Mouse (Mus musculus): ENCODE results near the gene Ebi3.
A peak's percentile ranks its signal among the peaks of the same experiment; 100 is the strongest.

Ebi3 gene

DNA sequence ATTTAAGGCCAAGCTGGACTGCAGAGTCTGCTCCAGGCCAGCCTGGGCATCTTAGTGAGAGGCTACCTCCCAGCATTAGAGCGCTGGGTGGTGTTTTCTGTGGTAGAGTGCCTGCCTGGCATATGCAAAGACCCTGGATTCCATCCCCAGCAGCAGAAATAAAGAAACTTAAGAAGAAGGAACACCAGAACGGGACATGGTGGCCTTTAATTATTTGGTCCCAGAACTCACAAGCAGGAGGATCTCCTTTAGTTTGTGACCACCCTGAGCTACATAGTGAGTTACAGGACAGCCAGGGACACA, 6.1 kb downstream of the Ebi3 start:
- no peak for DNase-seq (ENCODE audit: low read depth, low spot score)

DNA sequence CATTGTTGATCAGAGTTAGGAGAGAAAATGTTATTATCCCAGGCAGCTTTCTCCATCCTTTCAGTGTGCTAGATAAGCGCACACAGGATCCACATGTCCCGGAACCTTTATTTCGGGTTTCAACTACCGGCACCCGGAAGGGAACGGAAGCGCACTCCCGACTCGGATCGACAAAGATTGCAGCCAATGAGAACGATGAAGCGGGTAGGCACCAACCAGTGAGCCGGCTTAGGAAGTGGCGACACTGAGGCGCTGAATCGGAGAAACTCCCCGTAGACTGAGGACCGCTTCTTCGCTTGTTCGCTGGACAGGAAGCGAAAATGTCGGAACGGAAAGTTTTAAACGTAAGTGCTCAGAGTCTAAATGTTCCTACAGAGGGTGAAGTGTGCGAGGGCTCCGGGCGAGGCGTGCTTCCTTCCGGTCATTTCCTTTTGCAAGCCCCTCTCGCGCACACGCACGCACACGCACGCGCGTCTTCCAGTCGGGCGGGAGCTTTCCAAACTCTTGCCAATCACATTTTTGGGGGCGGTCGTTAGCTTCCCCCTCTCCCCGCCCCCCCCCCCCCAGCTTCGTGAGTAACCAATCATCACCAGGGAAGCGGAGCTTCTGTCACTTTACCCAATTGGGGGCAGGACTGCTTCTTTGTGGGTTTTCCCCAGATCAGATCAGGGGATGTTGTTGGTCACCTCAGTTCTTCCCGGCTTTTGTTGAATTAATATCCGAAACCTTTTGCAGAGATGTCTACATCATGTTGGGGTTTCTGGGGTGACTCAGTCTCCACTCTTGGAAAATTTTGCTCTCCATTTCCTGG, 6.7 kb downstream of the Ebi3 start, which contains the start of gene Yju2:
TSS of gene Yju2 (plus strand) at position 182 of the 811 bp plus-strand sequence.
- peak; percentile 89 for DNase-seq (ENCODE audit: low read depth, low spot score)

DNA sequence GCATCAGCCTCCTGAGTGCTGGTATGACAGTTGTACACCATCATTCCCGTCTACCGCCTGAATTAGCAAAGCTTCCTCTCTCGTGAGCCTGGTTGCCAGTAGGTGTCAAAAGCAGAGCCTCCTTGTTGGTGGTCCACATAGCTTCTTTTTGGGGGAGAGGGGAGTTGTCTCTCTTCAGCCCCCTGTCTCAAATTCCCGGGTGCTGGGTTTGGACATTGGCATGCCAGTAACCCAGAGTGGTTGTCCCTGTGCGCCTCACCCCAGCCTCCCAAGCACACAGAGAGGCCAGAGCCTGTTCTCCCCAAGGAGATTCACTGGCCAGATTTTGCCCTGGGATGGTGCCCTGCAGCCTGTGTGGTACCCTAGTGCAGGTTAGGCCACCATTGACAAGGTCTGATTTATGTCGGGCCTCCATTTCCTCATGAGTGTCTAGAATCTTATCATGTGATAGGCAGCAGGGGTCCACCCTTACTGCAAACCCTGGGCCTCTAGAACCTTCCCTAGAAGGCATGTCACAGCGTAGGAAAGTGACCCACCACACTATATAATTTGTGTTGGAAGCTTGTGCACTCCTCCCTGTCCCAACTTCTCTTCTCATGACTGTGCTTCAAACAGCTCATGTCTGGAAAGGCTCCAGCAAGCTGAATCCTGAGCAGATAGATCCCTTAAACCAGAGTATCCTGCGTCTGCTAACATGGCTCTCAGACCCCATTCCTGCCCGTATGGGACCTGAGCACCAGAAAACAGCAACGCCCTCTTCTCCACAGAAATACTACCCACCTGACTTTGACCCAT, 7.7 kb downstream of the Ebi3 start:
- DNase-seq (ENCODE audit: low read depth, low spot score): no peak

DNA sequence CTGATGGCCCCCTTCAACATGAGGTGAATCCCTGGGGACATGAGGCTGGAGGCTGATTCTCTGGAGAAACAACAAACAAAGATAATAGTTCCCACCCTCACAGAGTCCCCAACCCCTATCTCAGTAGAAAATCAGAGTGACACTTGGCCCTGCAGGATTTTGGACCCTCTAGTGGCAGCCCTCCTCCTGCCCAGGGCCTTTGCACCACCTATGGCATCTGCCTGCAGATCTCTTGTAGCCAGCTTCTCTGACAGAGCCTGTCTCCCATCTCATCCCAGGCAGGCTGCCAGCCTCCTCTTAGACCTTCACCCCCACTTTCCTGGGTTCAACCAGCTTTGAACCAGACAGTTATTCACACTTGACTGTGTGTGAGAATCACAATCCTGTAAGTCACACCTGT, 8.4 kb downstream of the Ebi3 start:
- DNase-seq (ENCODE audit: low read depth, low spot score): no peak

DNA sequence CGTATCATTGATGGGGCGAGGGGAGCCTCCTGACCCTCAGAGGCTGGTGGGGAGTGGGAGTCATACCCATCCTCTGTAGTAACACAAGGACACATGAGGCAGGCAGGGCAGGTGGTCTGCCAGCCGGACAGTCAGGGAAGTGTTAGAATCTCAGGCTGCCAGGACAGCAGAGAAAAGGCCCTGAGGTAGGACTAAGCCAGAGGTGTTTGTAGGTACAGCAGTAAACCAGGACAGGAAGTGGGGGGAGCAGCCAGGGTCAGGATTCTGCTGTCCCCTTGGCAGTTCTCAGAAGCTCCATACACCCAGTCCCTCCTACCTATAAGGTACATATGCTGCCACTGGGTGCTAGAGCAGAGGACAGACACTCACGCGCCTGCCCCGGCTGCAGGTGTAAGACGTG, 9.2 kb downstream of the Ebi3 start:
- DNase-seq (ENCODE audit: low read depth, low spot score): no peak

DNA sequence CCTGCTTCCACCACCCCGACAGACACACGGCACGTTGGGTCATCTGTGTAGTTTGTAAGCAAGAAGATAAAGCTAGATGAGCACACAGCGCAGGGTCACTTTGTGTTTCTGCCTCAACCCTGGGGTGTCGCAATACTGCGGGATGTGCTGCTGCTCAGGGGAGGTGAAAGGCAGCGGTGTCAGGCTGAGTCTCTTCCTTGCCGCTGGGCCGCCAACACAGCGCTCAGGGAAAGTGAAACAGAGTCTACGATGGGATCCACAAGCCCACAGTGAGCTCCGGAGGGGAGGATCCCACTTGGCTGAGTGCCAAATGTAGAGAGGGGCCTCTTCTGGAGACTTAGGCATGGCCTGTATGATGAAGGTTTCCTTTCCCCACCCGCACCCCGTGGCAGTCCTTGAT, 10.7 kb downstream of the Ebi3 start:
- DNase-seq (ENCODE audit: low read depth, low spot score): no peak

DNA sequence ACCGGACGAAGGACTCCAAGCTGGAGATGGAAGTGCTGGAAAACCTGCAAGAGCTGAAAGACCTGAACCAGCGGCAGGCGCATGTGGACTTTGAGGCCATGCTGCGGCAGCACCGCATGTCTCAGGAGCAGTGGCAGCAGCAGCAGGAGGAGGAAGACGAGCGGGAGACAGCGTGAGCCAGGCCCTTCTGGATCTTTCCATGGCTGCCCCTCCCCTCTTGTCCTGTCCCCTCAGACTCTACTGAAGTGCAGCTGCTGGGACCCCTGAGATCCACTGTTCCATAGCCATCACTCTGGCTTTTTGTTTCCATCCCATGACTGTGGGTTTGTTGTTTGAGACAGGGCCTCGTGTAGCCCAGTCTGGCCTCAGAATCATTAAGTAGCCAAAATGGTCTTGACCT, 12.1 kb downstream of the Ebi3 start:
- DNase-seq (ENCODE audit: low read depth, low spot score): no peak

DNA sequence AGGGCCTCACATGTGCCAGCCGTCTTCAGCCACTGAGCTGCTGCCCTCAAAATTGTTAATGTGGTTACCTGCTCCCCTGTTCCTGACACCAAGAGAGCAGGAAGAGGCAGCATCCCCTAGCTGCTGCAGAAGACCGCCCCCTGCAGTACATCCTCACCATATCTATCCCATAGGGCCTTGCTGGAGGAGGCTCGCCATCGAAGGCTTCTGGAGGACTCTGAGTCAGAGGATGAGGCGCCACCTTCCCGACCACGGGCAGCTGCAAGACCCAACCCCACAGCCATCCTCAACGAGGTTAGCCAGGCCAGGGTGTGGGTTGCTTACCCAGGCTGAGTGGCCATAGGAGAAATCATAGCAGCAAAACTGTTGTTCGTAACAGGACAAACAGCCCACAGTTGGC, 12.6 kb downstream of the Ebi3 start:
- no peak for DNase-seq (ENCODE audit: low read depth, low spot score)

DNA sequence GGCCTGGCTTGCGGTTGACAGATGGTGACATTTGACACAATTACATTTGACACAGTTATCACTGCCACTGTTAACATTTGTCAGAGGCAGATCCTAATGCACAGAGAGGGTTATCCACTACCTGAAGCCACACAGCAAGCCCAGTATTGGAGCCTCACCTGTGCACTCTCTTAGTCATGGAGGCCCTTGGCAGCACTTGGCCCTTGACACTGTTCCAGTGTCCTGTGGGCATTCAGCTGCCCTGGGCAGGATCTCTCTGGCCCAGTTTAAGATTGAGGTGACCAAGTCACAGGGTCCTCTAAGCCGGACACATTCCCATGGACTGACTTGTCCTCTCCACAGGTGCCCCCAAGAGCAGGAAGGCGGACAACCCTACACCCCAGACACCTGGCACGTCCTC, 14.7 kb downstream of the Ebi3 start:
- DNase-seq (ENCODE audit: low read depth, low spot score): no peak

DNA sequence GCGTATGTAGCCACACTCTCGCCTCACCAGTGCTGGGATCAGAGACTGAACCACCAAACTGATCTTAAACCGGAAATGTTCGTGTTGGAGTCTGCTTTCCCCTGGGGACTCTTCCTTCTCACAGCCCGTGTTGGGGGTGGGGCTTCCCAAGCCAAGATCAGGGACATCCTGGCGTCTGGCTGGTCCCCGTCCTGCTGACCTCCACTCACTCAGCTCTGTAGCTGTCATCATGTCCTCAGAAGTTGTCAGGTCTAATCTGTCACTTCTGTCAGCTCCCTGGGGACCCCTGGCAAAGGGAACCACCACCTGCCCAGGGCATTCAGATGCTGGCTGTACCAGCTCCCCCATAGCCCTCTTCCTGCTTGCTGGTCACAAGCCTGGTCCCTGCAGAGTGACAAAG, 15.8 kb downstream of the Ebi3 start:
- DNase-seq (ENCODE audit: low read depth, low spot score): no peak

DNA sequence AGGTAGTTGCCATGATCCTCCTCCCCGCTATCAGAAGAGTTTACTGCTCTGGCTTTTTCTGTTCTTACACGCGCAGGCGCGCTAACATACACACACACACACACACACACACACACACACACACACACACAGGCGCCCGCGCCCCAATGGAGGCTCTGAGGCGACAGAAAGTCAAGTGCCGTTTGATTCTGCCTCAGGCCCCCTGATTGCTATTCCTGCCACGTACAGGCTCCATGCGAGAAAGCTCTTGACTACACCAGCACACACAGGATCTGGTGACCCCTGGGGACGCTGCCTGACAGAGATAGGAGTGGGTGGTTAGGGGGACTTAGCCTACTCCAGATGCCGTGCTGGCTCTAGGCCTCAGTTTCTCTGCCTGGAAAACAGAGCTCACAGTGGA, 17.1 kb downstream of the Ebi3 start:
- no peak for DNase-seq (ENCODE audit: low read depth, low spot score)

DNA sequence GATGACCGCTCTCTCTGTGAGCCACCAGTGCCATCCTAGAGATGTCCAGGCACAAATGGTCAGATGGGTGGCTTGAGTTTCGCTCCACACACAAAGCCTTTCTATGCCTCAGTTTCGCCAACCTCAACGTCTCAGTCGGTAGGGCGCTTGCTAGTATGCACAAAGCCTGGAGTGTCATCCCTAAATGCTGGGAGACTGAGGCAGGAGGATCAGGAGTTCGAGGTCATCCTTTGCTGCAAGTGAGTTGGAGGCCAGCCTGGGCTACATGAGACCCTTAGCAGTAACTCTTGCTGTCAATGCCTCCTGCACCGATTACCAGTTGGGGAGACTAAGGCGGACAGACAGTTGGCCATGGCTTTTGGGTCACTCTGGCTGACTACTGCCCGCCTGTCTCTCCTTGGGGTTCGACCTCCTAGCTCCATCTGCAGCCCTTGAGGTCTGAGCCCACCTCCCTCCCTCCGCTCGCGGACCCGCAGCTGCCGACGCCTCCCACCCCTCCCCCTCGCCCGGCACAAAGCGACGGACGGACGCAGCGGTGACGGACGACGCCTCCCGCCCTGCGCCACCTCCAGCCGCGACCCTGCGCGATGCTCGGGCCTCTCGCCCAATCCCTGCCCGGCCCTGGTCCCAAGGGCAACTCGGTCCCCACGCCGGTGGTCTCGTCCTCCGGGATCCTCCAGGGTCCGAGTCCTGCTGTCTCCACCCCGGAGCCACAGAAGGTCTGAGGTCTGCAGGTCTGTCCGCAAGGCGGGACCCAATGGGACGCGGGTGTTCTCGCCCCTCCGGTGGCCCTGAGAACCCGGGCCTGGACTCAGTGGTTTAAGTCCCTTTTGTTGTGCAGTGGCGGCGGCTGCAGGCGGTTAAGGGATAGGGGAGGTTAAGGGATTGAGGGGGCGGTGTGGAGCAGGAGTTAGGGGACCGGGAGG, 17.8 kb downstream of the Ebi3 start, which contains the start of gene Shd:
TSS of gene Shd (plus strand) at position 502 of the 926 bp plus-strand sequence.
- DNase-seq (ENCODE audit: low read depth, low spot score): no peak

DNA sequence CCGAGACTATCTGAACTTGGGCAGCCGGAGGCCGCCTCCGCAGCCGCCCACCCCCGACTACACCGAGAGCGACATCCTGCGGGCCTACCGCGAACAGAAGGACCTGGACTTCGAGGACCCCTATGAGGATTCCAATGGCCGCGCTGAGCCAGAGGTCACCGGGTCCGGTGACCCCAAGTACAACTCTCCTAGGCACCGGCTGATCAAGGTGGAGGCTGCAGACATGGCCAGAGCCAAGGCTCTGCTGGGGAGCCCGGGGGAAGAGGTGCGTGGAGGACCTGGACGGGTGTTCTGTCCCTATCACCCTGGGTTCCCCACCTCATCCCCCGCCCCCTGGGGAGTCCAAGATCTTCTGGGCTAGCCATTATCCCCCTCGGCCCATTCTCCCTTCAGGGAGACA, 19.0 kb downstream of the Ebi3 start:
- DNase-seq (ENCODE audit: low read depth, low spot score): no peak

DNA sequence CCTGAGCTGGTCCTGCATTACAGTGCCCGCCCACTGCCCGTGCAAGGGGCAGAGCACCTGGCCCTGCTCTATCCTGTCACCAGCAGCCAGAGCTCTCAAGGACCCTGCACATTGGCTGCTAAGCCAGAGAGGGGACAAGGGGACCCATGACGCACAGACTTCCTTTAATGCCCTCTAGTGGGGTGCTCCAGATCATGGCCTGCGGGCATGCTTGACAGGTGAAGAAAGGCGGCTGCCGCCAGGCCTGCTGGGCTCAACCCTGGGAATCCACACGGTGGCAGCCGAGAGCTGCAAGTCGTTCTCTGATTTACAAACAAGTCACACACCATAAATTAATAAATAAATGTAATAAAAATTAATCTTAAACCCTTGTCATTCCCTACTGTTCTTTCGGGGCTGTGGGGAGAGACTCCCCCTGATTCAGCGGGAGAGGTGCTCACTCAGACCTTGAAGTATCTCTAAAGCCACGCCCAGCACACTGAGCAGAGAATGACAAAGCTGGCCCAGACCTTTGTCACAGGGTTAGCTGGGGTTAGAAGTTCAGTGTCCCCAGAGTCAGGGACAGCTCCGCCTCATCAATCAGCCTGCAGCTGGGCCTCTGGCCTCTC, 23.9 kb downstream of the Ebi3 start:
- DNase-seq (ENCODE audit: low read depth, low spot score): no peak

DNA sequence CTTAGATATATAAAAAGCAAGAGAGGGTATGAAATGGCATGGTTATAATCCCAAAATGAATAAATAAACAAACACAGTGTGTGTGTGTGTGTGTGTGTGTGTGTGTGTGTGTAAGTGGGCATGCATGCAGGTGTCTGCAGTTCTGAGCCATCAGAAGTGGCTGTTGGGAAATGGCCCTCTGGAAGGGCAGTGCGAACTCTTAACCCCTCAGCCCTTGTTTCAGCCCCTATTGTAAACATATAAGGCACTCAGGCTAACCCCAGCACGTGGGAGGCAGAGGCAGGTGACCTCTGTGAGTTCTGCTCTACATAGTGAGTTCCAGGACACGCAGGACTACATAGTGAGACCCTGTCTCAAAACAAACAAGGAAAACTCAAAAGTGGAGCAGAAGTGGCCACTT, 24.9 kb downstream of the Ebi3 start:
- no peak for DNase-seq (ENCODE audit: low read depth, low spot score)

DNA sequence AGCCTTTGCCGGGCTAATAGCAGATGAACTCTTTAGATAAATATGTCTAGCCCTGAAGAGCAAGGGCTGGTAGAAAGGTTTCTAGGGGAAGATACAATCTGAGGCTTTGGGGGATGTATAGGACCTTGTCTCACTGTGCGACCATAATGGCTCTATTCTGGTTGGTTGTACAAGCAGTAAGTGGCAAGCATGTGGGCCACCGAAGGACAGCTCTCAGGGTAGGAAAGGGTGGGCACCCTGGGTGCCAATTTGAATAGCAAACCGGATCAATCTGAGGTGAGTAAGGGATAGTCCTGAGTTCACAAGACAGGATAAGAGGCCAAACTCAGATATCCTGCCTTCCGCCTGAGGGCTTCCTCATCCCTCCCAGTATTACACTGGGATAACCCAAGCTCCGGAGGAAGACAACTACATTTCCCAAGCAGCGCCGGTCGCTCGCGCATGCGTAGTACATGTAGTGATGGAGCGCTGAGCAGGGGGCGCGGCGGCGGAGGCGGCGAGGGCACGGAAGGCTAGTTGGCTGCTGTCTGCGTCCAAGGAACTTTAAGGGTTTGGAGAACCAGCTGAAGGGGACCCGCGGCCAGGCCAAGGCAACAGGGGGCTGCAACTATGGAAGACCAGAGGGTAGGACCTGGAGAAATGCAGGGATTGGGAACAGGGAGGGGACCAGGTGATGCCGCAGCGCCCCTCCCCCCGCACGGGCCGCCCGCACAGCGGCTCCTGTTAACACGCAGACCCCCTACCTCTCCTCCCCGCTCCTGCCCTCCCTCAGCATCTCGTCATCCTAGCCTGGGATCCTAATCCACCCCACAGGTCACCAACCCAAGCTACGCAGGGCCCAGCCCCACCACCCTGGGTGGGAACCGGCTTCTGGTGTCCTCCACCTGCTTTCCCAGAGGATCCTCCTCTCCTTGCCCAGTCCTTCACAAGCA, 33.9 kb downstream of the Ebi3 start, which contains the start of gene Fsd1:
TSS of gene Fsd1 (plus strand) at position 480 of the 932 bp plus-strand sequence.
- DNase-seq (ENCODE audit: low read depth, low spot score): no peak

DNA sequence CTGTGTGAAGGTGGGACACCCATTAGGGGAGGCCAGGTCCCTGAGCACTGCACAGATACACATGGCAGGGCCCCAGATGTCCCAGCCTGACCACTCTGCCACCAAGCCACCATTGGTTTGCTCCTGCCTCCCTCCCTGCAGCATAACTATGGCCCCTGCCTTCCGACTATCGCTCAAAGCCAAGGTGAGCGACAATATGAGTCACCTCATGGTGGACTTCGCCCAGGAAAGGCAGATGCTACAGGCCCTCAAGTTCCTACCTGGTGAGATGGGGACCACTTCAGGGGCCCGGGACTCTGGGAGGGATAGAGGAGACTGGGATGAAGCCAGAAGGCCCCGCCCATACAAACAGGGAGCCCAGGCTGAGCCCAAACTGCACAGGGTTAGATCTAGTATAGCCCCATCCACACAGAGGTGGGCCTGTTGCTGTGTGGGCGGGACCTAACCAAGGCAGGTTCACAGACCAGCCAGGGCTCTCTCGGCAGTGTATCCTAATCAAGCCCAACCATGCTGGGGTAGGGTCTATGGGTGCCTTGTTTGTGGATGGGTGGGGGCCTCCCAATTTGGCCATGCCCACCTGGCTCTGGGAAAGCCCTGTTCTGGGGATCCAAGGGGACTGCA, 37.9 kb downstream of the Ebi3 start:
- DNase-seq (ENCODE audit: low read depth, low spot score): no peak

DNA sequence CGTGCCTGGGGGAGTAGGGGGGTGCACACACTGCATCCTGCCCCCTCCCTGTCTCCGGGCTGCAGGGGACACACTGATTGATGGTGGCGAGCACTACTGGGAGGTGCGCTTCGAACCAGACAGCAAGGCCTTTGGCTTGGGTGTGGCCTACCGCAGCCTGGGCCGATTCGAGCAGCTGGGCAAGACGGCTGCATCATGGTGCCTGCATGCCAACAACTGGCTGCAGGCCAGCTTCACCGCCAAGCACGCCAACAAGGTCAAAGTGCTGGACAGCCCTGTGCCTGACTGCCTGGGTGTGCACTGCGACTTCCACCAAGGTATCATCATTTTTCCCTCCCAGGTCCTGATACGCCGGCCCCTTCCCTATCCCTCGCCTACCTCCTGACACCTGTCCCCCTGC, 43.6 kb downstream of the Ebi3 start:
- DNase-seq (ENCODE audit: low read depth, low spot score): no peak

DNA sequence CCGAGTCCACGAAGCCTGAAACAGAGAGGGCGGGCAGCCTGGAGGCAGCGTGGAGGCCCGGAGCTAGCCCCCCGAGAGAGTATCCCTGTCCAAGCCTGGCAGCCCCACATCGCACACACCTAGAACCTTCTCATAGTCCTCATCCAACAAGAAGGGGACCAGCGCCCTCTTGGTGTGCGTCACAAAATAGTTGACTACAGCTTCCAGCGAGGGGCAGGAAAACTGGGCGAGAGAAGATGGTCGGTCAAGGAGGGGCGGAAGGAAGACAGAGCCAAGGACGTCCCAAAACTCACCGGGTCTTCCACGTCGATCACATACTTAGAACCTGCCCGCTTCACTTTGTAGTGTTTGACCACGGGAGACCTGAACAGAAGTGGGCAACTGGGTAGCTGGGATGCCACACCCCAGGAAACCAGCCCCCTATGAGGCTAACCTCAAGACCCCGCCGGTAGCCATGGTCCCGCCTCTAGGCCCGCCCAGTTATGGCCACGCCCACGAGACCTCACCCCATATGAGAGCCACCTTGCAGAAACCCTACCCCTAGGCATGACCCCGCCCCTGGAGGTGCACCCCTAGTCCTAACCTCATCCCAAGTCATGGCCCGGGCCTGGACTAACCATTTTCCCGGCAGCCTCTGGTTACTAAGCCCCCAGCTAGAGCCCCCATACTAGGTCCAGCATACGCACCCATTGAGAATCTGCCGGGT, 47.5 kb downstream of the Ebi3 start:
- DNase-seq (ENCODE audit: low read depth, low spot score): no peak

Measured in c-Kit-negative CD71-positive TER-119-positive erythroid progenitor cells, embryonic 14.5 days (primary cell).